Mouse (Mus musculus): ENCODE data around the gene Gadl1. TPM values are rescaled to one million over a fixed set of nuclear protein-coding genes. Genes with fewer than 3 reads are reported as not detected.

Gene Gadl1
- polyA plus RNA-seq, 1 experiment: 0.35 TPM

GRCm38 (mm10) chr9:115943577-115944320, 34.5 kb downstream of the Gadl1 start:
- Histone ChIP-seq H3K4me3 (ENCODE audit: insufficient read depth, low read length) (no peak overlapping the region), H3K27ac (ENCODE audit: insufficient read depth, low read length) (no peak overlapping the region), H3K4me1 (ENCODE audit: control insufficient read depth, insufficient read depth, low read length) (peaks cover 3% of the 10 kb centered on the region)
- no peak for TF ChIP-seq CTCF (IDR thresholded peaks at IDR 0.05; ENCODE audit: extremely low read depth, insufficient read depth, low read length)
- TF ChIP-seq POLR2A (IDR thresholded peaks at IDR 0.05; ENCODE audit: extremely low read depth, insufficient read depth, low read length): no peak

GRCm38 (mm10) chr9:115965056-115965455, 55.8 kb downstream of the Gadl1 start:
- H3K27ac ChIP-seq (ENCODE audit: insufficient read depth, low read length): no peak overlapping the region
- H3K4me3 ChIP-seq (ENCODE audit: insufficient read depth, low read length): no peak overlapping the region
- no peaks in the 10 kb centered on the region; the same call in 1 of the 2 replicates for H3K4me1 ChIP-seq (ENCODE audit: control insufficient read depth, insufficient read depth, low read length)
- TF ChIP-seq CTCF (IDR thresholded peaks at IDR 0.05; ENCODE audit: extremely low read depth, insufficient read depth, low read length) (no peak), POLR2A (IDR thresholded peaks at IDR 0.05; ENCODE audit: extremely low read depth, insufficient read depth, low read length) (no peak)

GRCm38 (mm10) chr9:115966116-115966515, 56.9 kb downstream of the Gadl1 start:
- H3K4me3 ChIP-seq (ENCODE audit: insufficient read depth, low read length): no peak overlapping the region
- TF ChIP-seq POLR2A (IDR thresholded peaks at IDR 0.05; ENCODE audit: extremely low read depth, insufficient read depth, low read length) (no peak), CTCF (IDR thresholded peaks at IDR 0.05; ENCODE audit: extremely low read depth, insufficient read depth, low read length) (no peak)
- no peak overlapping the region for H3K27ac ChIP-seq (ENCODE audit: insufficient read depth, low read length)
- H3K4me1 ChIP-seq (ENCODE audit: control insufficient read depth, insufficient read depth, low read length): no peaks in the 10 kb centered on the region; the same call in 1 of the 2 replicates

GRCm38 (mm10) chr9:115966746-115967145, 57.5 kb downstream of the Gadl1 start:
- Histone ChIP-seq H3K4me3 (ENCODE audit: insufficient read depth, low read length) (no peak overlapping the region), H3K4me1 (ENCODE audit: control insufficient read depth, insufficient read depth, low read length) (no peaks in the 10 kb centered on the region; the same call in 1 of the 2 replicates), H3K27ac (ENCODE audit: insufficient read depth, low read length) (no peak overlapping the region)
- TF ChIP-seq POLR2A (IDR thresholded peaks at IDR 0.05; ENCODE audit: extremely low read depth, insufficient read depth, low read length) (no peak), CTCF (IDR thresholded peaks at IDR 0.05; ENCODE audit: extremely low read depth, insufficient read depth, low read length) (no peak)

- TF ChIP-seq CTCF (IDR thresholded peaks at IDR 0.05; ENCODE audit: extremely low read depth, insufficient read depth, low read length) (no peak), POLR2A (IDR thresholded peaks at IDR 0.05; ENCODE audit: extremely low read depth, insufficient read depth, low read length) (no peak)
- H3K4me1 ChIP-seq (ENCODE audit: control insufficient read depth, insufficient read depth, low read length): no peaks in the 10 kb centered on the region; the same call in 1 of the 2 replicates
- no peak overlapping the region for H3K4me3 ChIP-seq (ENCODE audit: insufficient read depth, low read length)
- no peak overlapping the region for H3K27ac ChIP-seq (ENCODE audit: insufficient read depth, low read length)
Measured at GRCm38 (mm10) chr9:115967638-115968037, 58.4 kb downstream of the Gadl1 start.

- H3K27ac ChIP-seq (ENCODE audit: insufficient read depth, low read length): no peak overlapping the region
- H3K4me3 ChIP-seq (ENCODE audit: insufficient read depth, low read length): no peak overlapping the region
- H3K4me1 ChIP-seq (ENCODE audit: control insufficient read depth, insufficient read depth, low read length): peaks cover 7% of the 10 kb centered on the region
- TF ChIP-seq CTCF (IDR thresholded peaks at IDR 0.05; ENCODE audit: extremely low read depth, insufficient read depth, low read length): no peak
- no peak for TF ChIP-seq POLR2A (IDR thresholded peaks at IDR 0.05; ENCODE audit: extremely low read depth, insufficient read depth, low read length)
Measured at GRCm38 (mm10) chr9:115976901-115977300, 67.6 kb downstream of the Gadl1 start.

- TF ChIP-seq POLR2A (IDR thresholded peaks at IDR 0.05; ENCODE audit: extremely low read depth, insufficient read depth, low read length) (no peak), CTCF (IDR thresholded peaks at IDR 0.05; ENCODE audit: extremely low read depth, insufficient read depth, low read length) (no peak)
- no peak overlapping the region for H3K4me3 ChIP-seq (ENCODE audit: insufficient read depth, low read length)
- H3K4me1 ChIP-seq (ENCODE audit: control insufficient read depth, insufficient read depth, low read length): peaks cover 7% of the 10 kb centered on the region
- H3K27ac ChIP-seq (ENCODE audit: insufficient read depth, low read length): peak overlapping the region; percentile 62; the same call in 1 of the 2 replicates
Measured at GRCm38 (mm10) chr9:115977598-115978240, 68.5 kb downstream of the Gadl1 start.

GRCm38 (mm10) chr9:115978478-115978877, 69.2 kb downstream of the Gadl1 start:
- H3K4me1 ChIP-seq (ENCODE audit: control insufficient read depth, insufficient read depth, low read length): peaks cover 7% of the 10 kb centered on the region
- no peak for TF ChIP-seq CTCF (IDR thresholded peaks at IDR 0.05; ENCODE audit: extremely low read depth, insufficient read depth, low read length)
- H3K4me3 ChIP-seq (ENCODE audit: insufficient read depth, low read length): no peak overlapping the region
- no peak overlapping the region for H3K27ac ChIP-seq (ENCODE audit: insufficient read depth, low read length)

- H3K4me1 ChIP-seq (ENCODE audit: control insufficient read depth, insufficient read depth, low read length): no peaks in the 10 kb centered on the region
- no peak overlapping the region for H3K4me3 ChIP-seq (ENCODE audit: insufficient read depth, low read length)
- TF ChIP-seq CTCF (IDR thresholded peaks at IDR 0.05; ENCODE audit: extremely low read depth, insufficient read depth, low read length) (no peak), POLR2A (IDR thresholded peaks at IDR 0.05; ENCODE audit: extremely low read depth, insufficient read depth, low read length) (no peak)
- H3K27ac ChIP-seq (ENCODE audit: insufficient read depth, low read length): no peak overlapping the region
Measured at GRCm38 (mm10) chr9:115990661-115991060, 81.4 kb downstream of the Gadl1 start.

- no peak overlapping the region for H3K4me3 ChIP-seq (ENCODE audit: insufficient read depth, low read length)
- no peak for TF ChIP-seq CTCF (IDR thresholded peaks at IDR 0.05; ENCODE audit: extremely low read depth, insufficient read depth, low read length)
- TF ChIP-seq POLR2A (IDR thresholded peaks at IDR 0.05; ENCODE audit: extremely low read depth, insufficient read depth, low read length): no peak
- no peak overlapping the region for H3K27ac ChIP-seq (ENCODE audit: insufficient read depth, low read length)
- no peaks in the 10 kb centered on the region for H3K4me1 ChIP-seq (ENCODE audit: control insufficient read depth, insufficient read depth, low read length)
Measured at GRCm38 (mm10) chr9:115994772-115995171, 85.5 kb downstream of the Gadl1 start.

All from cortical plate, adult 2 months (tissue).